Mouse (Mus musculus): ENCODE results near the gene Spns3.

Spns3 gene

DNA sequence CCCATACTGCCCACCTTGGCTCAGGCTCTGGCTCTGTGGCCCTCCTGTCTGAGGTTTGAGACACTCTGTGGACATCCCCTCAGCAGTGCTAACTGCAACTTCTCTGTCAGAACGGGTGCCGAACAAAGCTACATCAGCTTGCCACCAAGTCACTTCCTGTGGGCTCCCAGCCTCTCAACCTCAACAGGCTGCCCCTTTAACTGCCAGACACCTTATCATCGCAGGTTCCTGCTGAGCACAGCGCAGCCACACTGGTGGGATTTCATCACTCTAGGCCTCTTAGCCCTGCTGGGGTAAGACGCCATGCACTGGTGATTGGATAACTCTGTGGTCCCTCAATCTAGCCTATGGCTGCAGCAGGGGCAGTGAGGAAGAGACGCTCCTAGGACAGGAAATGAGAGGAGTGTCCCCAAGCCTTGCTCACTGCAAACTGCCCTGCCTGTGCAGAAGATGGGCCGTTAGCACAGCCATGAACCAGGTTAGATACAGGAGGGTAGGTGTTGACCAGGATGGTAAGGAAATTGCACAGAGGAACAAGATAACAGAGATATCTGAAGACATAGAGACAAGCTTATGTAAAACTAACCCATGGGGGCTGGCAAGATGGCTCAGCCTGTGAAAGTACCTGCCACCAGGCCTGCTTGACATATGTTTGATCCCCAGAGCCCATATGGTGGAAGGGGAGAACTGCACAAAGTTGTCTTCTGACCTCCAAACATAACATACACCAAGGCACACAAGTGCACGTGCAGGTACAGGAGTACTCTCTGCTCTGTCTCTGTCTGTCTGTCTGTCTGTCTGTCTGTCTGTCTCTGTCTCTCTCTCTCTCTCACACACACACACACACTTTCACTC, at the start of gene Spns3:
TSS of gene Spns3 (minus strand) at position 373 of the 855 bp plus-strand sequence.
- no peak for DNase-seq (ENCODE audit: low spot score)

DNA sequence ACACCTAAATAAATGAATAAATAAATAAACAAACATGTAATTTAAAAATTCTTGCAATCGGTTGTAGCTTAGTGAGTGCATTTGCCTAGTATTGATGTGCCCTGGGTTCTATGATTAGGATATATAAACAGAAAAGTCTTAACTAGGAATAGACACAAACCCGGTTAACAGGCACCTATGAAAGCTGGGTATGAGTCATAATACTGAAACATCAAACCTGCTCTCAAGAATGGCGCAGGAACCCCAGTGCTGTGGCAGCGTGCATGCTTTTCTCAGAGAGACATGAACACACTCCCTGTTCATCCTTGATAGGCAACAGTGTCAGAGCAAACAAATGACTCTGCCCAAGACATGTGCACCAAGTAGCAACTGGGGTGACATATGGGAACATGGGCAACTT, 47.5 kb upstream of the Spns3 start:
- DNase-seq (ENCODE audit: low spot score) = no peak

DNA sequence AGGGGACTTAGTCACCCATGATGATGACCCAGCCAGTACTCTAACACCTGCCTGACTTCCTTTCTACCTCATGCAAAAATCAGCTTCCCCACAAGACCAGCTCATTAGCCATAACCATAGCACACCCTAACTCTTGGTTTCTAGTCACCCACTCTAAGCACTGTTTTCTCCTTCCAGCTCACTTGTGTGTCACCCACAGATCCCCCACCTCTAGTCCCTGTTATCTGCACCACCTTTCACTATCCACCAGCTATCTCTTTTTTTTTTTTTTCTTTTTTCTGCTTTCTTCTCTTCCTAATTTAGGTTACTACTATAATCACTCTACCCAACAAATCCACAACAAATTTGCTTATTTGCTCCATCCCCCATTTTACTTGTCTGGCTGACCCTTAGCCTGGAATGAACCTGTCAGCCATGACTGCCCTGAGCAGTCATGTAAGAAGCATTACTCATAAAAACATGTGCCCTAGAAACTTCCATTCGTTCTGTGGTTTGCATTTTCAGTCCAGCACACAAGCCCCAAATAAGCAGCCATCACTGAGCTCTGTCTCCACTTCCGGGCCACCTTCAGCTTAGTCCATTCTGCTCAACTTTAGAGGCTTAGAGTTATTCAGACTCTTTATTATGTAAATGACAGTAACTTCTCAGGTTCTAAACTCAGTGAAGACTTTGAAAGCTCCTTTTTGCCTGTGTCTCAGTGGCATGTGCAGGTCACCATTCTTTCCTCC, 44.9 kb upstream of the Spns3 start:
- DNase-seq (ENCODE audit: low spot score) = no peak

DNA sequence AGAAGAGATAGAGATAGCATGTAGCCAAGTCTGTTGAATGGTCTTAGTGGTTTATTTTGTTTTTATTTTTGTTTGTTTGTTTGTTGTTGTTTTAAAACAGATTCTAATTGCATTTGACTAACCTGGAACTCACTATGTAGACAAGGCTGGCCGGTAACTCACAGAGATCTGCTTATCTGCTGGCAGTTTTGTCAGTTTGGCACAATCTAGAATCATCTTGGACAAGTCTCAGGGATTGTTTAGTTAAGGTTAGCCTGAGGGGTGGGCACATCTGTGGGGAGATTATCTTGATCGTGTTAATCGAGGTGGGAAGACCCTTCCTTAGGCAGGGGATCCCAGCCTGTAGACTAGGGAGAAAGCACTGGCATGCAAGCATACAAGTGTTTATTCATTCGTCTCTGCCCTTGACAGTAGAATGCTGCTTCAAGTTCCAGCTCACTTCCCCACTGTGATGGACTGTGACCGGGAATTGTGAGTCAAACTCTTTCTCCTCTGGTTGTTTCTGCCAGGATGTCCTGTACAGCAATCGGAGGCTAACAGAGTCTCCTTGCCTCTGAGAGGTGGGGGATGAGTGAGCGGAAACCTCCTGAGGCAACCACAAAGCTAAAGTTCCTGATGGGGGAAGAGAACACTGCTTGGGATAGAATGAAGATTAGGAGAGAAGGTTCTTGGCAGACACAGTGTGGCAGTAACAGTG, 37.4 kb upstream of the Spns3 start:
- no peak for DNase-seq (ENCODE audit: low spot score)

DNA sequence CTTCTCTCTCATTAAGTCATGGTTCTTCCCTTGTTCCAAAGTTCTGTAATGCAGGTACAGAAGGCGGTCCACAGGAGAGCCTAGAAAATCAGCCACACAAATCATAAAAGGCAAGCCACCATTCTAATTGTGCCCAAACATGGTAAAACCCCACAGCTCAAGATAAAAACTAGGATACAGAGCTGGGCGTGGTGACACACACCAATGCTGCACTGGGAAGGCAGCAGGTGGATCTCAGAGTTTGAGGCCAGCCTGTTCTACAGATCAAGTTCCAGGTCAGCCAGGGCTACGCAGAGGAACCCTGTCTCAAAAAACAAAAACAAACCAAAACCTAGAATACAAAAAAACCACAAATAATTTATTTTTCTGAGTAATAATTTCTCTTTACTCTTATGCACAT, 36.3 kb upstream of the Spns3 start:
- DNase-seq (ENCODE audit: low spot score) = no peak

DNA sequence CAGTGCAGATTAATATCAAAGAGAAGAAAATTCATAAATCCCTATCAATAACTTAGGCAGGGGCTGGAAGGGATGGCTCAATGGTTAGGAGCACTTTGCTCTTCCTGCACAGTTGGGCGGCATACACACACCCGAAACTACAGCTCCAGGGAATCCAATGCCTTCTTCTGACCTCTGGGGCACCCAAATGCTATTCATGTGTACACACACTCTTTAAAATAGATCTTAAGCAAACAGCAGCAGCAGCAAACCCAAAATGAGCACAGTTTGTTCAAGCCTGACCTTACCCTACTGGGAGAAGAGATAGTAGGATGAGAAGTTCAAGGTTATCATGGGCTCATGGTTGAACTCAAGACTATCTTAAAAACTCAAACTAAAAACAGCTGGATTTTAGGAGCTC, 32.8 kb upstream of the Spns3 start:
- no peak for DNase-seq (ENCODE audit: low spot score)

DNA sequence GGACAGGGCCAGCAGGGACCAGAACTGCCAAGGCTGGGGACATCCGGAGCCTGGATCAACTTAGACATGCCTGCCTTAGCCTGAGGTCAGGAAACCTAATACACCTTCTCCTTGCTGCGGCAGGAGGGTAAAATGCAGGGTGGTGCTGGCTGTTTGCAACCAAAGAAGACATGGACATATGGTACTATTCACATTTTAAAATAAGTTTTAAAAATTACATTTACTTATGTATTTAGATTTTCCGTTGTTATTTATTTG, 32.1 kb upstream of the Spns3 start:
- no peak for DNase-seq (ENCODE audit: low spot score)

DNA sequence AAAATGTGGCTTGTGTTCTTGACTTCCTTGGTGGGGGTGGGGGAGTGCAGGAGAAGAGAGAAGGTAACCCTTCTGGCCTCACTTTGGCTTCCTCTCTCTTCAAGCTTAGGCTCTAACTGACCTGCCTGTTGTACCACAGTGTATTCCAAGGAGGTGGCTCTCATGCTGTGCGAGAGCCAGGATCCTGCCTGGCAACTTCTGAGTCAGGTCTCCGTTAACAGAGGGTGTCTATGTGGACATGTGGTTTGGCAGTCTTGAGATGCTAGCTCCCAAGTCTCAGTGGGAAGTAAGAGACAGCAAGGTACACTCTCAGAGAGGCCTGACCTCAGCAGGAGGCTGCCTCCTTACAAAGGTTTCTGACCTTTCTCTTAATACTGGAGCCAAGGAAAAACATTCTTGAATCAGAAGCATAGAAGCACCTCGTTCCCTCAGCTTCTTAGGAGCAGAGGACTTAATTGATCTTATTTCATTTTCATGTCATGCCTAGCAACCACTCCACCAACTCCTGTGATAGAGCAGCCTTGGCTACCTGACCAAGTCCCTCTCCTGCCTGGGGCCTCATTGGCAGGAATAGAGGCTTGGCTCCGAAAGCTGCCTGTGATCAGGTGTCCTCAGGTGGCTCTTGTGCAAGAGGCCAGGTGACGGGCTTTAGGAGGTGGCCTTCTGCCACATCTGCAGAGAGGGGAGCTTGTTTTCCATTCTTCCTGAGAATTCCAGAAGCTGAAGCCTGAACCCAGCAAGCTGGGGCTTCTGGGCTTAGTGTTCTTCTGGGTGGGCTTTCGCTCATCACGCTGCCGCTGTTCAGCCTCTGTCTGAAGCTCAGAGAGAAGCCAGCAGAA, 31.5 kb upstream of the Spns3 start:
- no peak for DNase-seq (ENCODE audit: low spot score)

DNA sequence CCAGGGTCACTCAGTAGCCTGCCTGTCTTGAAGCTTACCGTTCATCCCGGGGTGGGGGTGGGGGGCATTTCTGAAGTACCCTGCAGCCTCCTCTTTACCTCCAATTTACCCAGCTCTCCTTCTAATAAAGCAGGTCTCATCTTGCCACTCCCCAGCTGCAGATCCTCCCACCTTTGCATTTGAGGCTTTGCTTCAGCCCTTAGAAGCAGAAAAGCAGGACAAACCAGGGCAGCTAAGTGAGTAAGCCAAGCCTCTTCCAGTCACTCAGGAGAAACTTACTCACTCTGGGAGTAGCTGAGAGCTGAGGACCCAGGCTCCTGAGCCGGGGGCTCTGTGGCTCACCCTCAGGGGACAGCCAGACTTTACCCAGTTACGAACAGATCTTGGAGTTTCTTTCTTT, 28.2 kb upstream of the Spns3 start:
- DNase-seq (ENCODE audit: low spot score) = no peak

DNA sequence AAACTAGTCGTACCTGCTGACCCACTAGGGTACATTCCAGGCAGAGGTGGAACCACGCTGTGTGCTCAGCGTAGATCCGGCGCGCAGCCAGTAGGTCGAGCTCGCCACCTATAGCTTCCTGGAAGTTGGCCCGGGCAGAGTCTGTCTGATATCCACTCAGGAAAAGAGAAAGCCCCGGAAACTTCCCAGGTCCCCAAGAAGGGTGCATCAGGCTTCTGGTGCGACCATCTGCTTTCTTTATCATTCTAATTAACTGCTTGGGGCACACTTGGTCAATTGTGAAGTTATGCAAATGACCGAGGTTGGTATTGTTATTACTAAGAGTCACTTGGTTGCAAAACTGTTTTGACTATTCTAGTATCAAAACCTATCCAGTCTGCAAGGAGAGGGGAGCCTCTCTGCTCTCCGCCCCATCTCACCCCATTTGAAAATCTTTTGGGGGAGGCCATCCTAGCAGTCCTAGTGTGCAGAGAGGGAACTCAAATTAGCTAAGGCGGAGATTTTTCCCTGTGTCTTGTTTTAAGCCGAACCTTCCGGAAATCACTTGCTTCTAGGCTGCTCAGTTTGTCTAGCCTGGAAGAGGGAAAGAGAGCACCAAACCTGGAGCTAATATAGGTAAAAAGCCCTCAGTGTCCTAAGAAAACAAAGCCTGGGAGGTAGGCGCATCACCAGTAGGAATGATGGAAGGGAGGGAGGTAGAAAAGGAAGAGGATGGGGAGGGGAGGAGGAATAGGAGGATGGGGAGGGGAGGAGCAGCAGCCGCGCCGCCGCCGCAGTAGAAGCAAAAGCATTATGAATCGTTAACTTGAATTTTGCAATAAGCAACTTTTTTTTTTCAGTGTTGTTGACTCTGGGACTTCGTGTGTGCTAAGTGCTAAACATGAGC, 26.4 kb upstream of the Spns3 start:
- no peak for DNase-seq (ENCODE audit: low spot score)

DNA sequence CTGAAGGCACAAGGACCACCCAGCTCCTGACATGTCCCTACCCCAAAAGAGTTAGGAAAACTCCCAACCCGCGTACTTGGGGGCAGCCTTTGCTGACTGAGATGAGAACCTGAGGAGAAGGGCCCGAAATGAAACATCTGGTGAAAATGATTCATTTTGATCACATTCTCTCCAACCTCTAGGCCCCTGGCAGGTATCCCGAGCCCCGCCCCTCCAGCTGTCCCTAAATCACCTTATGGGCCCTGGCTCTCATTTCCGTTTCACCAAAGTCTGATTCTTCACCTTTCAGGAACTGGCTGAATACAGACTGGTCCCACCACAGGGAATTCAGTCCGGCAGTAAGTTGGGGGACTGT, 25.8 kb upstream of the Spns3 start:
- no peak for DNase-seq (ENCODE audit: low spot score)

DNA sequence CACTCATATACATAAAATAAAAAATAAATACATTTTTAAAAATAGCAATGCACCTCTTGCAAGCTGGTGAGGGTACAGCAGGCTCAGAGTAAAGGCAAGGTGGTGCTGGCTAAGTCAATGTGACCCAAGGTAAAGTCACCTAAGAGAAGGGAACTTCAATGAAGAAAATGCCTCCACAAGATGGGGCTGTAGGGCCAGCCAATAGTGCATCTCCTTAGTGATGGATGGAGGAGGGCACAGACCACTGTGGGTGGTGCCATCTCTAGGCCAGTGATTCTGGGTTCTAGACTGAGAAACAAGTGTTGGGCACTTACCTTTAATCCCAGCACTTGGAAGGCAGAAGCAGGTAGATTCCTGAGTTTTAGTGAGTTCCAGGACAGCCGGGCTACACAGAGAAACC, 23.5 kb upstream of the Spns3 start:
- DNase-seq (ENCODE audit: low spot score) = no peak

DNA sequence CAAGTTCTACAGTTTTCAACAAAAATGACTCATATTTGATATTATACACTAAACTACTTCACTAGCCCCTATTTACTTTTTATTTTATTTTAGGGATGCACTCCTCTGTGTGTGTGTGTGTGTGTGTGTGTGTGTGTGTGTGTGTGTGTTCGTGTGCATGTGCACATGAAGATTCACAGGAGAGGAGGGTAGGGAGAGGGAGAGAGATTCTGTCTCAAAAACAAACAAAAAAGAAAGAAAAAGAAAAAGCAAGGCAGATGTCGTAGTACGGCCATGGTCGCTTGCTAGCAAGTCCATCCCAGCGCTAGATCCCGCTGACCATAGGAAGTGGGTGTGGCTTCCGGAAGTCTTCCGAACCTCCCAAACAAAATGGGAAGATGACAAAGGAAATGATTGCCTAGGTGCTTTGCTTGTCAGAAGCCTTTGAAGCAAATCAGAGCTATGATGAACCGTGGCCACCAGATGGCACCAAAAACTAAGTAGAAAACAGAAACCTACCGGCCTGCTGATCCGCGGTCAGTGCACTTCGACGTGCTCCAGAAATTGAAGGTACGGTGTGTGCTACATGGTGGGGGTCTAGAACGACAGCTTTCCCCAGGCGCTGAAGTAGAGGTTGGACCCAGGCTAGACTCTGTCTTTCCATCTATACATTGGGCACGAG, 20.1 kb upstream of the Spns3 start:
- peak; percentile 72 for DNase-seq (ENCODE audit: low spot score)

DNA sequence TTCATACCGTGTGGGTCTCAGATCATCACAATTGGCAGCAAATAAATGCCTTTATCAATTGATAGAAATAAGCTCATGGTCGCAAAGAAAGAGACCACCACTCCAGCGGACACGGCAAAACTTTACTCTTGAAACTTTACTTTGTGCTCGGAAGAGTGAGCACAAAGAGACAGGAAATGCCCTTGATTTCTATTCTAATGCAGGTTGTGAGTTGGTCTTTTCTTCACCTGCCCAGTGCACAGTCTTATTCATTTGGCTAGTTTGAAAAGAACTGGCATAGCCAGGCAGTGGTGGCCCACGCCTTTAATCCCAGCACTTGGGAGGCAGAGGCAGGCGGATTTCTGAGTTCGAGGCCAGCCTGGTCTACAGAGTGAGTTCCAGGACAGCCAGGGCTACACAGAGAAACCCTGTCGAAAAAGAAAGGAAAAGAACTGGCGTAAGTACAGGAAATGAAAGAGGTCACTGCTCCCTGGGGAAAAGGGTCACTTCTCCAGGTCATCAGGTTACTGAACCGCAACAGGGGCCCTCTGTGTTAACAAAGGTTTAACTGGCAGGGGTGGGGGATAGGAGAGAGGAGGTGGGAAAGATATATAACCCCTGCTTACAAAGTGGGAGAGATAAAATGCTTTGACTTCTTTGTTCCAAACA, 19.5 kb upstream of the Spns3 start:
- DNase-seq (ENCODE audit: low spot score) = no peak

DNA sequence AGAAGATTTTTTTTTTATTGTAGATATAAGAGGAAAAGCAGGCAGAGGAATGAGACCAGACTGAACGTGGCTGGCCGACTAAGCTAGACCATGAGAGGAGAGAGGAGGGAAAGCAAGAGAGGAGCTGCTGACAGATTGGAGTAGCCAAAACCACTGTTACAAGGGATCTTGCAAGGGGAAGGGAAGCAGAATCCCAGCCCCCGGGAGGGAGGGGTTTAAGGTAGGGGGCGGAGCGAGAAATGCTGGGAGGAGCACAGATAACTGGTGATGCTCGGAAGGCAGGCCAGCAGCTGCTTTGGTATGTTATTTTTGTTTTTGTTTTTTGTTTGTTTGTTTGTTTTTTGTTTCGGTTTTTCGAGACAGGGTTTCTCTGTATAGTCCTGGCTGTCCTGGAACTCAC, 18.7 kb upstream of the Spns3 start:
- DNase-seq (ENCODE audit: low spot score) = no peak

DNA sequence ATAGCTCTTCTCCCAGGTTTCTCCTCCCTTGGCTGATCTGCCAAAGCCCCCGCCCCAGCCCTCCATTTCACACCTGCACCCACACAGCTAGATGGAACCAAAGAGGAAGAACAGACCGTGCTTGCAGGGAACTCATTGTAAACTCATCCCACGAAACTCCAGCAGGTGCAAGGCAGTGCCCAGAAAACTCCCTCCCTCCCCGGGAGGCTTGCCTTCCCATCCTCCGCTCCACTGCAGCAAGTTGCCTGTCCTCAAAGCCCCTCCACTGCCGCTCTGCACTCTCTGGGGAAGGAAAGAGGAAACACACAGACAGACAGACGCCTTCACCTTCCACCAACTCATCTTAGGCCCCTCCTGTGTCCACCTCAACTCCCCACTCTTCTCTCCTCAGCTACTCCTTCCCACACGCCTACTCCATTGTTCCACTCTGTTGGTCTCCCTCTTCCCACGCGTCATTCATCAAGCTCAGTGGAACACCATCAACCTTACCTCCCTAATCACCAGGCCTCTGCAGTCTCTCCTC, 16.6 kb upstream of the Spns3 start:
- DNase-seq (ENCODE audit: low spot score) = peak; percentile 27

DNA sequence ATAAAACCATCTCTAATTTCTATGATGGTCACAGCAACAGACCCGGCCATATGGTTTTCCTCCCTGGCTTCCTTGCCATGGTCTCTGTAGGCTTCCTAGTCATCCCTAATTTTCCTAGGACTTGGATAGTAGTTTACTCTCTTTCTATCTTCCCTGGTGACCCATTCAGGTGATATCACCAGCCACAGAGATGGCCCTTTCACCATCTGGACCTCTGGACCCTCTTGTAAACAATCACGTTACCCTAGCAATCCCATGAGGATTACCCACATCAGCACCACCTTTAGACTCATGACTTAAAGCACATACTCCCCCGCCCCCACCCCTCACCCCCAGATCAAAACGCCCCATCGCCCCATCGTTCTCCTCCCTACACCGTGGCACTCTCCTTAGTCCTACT, 16.0 kb upstream of the Spns3 start:
- DNase-seq (ENCODE audit: low spot score) = no peak

DNA sequence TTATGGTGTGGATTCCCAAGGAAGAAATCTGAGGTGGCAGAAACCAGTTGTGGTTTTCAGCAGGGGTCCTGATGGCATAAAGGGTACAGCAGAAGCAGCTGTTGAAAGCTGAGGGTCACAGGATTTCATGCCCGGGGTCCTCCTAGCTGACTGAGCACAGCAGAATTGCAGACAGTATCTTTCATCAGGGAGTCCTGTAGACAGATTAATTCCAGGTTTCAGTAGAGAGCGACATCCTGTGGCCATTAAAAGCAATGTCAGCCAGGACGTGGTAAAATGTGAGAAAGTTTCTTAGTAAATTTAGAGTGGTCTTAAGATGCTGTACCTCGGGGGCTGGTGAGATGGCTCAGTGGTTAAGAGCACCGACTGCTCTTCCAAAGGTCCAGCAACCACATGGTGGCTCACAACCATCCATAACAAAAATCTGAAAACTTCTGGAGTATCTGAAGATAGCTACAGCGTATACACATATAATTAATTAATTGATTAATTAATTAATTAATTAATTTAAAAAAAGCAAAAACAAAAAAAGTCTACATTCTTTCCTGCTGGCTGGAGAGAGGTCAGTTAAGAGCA, 14.0 kb upstream of the Spns3 start:
- no peak for DNase-seq (ENCODE audit: low spot score)

DNA sequence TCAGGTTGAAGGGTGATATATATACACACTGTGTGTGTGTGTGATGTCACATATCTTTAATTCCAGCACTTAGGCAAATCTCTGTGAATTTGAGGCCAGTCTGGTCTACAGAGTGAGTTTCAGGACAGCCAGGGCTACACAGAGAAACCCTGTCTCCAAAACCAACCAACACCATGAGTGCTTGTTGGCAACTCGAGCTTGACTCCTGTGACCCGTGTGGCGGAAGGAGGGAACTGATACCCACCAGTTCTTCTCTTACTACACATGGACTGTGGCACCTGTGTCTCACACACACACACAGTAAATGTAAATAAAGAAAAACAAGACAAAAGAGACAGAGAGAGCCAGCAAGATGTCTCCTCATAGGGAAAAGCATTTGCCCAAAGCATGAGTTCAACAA, 10.4 kb upstream of the Spns3 start:
- DNase-seq (ENCODE audit: low spot score) = no peak

DNA sequence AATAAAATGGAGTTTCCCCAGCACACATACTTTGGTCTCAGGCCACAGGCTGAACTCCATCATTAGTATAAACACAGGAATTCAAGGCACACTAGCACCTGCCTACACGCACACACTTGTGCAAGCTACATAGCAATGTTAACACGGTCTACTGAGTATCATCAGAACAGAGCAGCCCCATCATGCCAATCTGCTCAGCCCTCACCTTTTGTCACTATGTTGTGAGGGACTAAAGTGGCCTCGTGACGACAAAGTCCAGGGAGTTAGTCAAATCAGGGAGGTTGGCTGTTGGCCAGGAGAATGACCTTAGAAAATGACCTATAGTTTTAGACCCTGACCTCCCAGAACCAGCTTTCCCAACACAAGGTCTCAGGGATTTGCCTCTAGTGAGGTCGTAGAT, 7.8 kb upstream of the Spns3 start:
- no peak for DNase-seq (ENCODE audit: low spot score)

Measured in testis, postnatal 14 days (tissue).